Mouse (Mus musculus): ENCODE measurements around the gene Spaca3. TPM values are rescaled to one million over a fixed set of nuclear protein-coding genes. Genes with fewer than 3 reads are reported as not detected.

The Spaca3 gene
- polyA plus RNA-seq, 2 experiments, result 0.11 TPM; not detected in 1

GRCm38 (mm10) chr11:80913408-80914024 is 55.4 kb downstream of the Spaca3 start:
- Histone ChIP-seq H3K27me3 (ENCODE audit: control insufficient read depth, insufficient read depth, low read length) (no peaks in the 10 kb centered on the region), H3K4me3 (ENCODE audit: insufficient read depth in 1 of 2, low read depth in 2 of 2, low read length in 2 of 2) (no peak overlapping the region), H3K4me1 (replicated peaks; ENCODE audit: control insufficient read depth in 2 of 2, insufficient read depth in 2 of 2, low read length in 1 of 2) (no peaks in the 10 kb centered on the region), H3K27ac (no peak overlapping the region), H3K36me3 (replicated peaks; ENCODE audit: control insufficient read depth, insufficient read depth, low read depth) (no peaks in the 10 kb centered on the region), H3K9ac (replicated peaks) (no peak overlapping the region), H3K4me2 (ENCODE audit: low read depth) (no peak overlapping the region), H3K9me3 (ENCODE audit: control insufficient read depth, low read length) (no peaks in the 10 kb centered on the region)
- WGBS (ENCODE audit: insufficient replicate concordance), result 28% methylated on average over 4 of the region's 4 CpGs
- ATAC-seq (ENCODE audit: insufficient read depth) (no peak), DNase-seq (ENCODE audit: low read depth in 3 of 3, low spot score in 3 of 3) (no peak)
- TF ChIP-seq EP300 (IDR thresholded peaks at IDR 0.05; ENCODE audit: low read depth), result no peak
- no peak for TF ChIP-seq CTCF (IDR thresholded peaks at IDR 0.05; ENCODE audit: low read depth)

Other genes starting within 250 kb of the Spaca3 start
- gene Myo1d, start 78.3 kb upstream of the Spaca3 start, polyA plus RNA-seq (2012; rRNA removed), result 3.3 TPM in 2 replicates
- 6.8 and 7.5 TPM in 2 replicates for gene Myo1d, start 78.3 kb upstream of the Spaca3 start, polyA plus RNA-seq (2014; fragmentation: Nextera tagmentation; extraction: Ambion mirVana)
- 5.3 and 5.5 TPM in 2 replicates for gene Tmem98, start 48.2 kb upstream of the Spaca3 start, polyA plus RNA-seq (2012; rRNA removed)
- 7.3 and 9.5 TPM in 2 replicates for gene Tmem98, start 48.2 kb upstream of the Spaca3 start, polyA plus RNA-seq (2014; fragmentation: Nextera tagmentation; extraction: Ambion mirVana)